Mouse (Mus musculus) bone marrow, adult 2 months (tissue): ENCODE results near the gene Tnfrsf21. TPM values are rescaled to one million over a fixed set of nuclear protein-coding genes. Genes with fewer than 3 reads are reported as not detected.

Experiments
- H3K27ac ChIP-seq: fragments of 200-500 bp; 2 replicates; pipeline ENCODE4 v1.5.1; 2012; ENCODE audit warnings: low read depth, mild to moderate bottlenecking, control low read depth, inconsistent platforms, low read length; ENCODE audit not compliant: control insufficient read depth, poor library complexity, insufficient read depth
- H3K4me1 ChIP-seq: fragments of 200-500 bp; 2 replicates; pipeline ENCODE4 v1.6.1; 2011; ENCODE audit warnings: low read length; ENCODE audit not compliant: control insufficient read depth, insufficient read depth
- H3K4me3 ChIP-seq: fragments of 200-500 bp; replicated peaks from 2 replicates; pipeline ENCODE3; 2011; ENCODE audit warnings: mild to moderate bottlenecking, low read depth, low read length, control low read depth; ENCODE audit not compliant: control insufficient read depth
- CTCF ChIP-seq: fragments of 200-500 bp; IDR thresholded peaks from 2 replicates; pipeline ENCODE4 v1.5.1; 2011; ENCODE audit warnings: low read length, control low read depth; ENCODE audit not compliant: control insufficient read depth, insufficient read depth
- POLR2A ChIP-seq: fragments of 200-500 bp; IDR thresholded peaks from 2 replicates; pipeline ENCODE4 v1.6.1; 2011; ENCODE audit warnings: low read depth, mild to moderate bottlenecking, control low read depth, low read length, borderline replicate concordance; ENCODE audit not compliant: control insufficient read depth
- WGBS: fragments of 180-500 bp; shearing (Covaris S2); methylation state at CpG from one replicate; pipeline ENCODE4 v1.1.7; 2018; 5-methylcytosine and 5-hydroxymethylcytosine counted together
- polyA plus RNA-seq: library from polyadenylated mRNA; stranded (reverse); fragments of >200 nt; gene quantifications from 2 replicates; pipeline ENCODE4 v1.2.4, GENCODE M21; 2011; ENCODE audit warnings: low replicate concordance; ENCODE audit not compliant: missing spikeins, insufficient read depth, insufficient read length

The Tnfrsf21 gene
- polyA plus RNA-seq, 1 experiment = 18.6 TPM

DNA sequence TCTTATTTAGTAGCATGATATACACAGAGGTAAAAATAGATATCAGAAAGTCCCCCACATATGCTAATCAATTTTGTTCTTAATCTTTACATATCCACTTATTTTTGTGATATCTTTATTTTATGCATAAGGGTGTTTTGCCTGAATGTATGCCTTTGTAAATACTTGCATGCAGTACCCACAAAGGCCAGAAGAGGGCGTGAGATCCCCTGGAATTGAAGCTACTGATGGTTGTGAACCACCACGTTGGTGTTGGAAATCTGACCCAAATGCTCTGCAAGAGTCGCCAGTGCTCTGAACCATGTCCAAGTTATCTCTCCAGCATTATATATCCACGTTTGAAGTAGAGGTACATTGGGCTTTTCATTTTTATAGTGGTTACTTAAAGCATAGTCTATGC is 28.7 kb upstream of the Tnfrsf21 start:
- no peaks in the 10 kb centered on the region for H3K4me1 ChIP-seq

DNA sequence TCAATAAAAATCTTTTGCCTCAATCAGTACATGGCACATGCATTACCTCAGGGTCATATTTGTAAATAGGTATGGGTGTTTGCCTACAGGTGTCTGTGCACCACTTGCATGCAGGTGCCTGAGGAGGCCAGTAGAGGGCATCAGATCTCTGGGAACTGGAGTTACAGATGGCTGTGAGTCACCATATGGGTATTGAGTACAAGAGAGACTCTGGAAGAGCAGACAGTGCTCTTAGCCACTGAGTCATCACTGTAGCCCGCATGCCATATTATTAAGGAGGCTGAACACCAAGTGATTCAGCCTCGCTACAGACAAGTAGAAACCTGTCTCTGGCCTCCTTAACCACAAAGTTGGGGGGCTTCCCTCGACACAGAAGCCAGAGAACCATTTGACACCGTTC is 26.4 kb upstream of the Tnfrsf21 start:
- H3K4me1 ChIP-seq = no peaks in the 10 kb centered on the region
- no peak overlapping the region for H3K4me3 ChIP-seq
- H3K27ac ChIP-seq = no peak overlapping the region
- TF ChIP-seq POLR2A (no peak), CTCF (peak; percentile 25; the same call in 1 of the 2 replicates)
- WGBS = 71% methylated on average over 4 of the region's 4 CpGs

More for the DNA sequence above, 28.7 kb upstream of the Tnfrsf21 start:
- TF ChIP-seq CTCF (peak; percentile 38), POLR2A (no peak)
- 27% methylated on average over 4 of the region's 4 CpGs for WGBS
- Histone ChIP-seq H3K4me3 (no peak overlapping the region), H3K27ac (no peak overlapping the region)

DNA sequence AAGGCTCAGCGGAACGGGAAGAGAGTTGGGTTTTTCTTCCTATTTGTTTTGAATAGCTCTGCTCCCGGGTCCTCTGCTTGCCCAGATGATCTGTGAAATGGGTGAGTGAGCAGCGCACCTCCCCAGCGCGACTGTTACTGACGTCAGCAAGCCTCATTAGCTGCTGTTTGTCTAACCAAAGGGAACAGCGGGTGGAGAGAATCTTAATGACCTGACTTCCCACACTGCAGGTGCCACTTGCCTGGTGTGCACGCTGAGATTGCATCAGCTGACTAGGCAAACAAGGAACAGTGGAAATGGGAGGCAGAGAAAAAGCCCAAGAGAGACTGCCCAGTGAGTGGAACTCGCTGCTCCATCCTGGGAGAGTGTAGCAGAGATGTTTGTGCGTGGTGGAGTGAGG is 25.2 kb upstream of the Tnfrsf21 start:
- H3K27ac ChIP-seq = no peak overlapping the region

DNA sequence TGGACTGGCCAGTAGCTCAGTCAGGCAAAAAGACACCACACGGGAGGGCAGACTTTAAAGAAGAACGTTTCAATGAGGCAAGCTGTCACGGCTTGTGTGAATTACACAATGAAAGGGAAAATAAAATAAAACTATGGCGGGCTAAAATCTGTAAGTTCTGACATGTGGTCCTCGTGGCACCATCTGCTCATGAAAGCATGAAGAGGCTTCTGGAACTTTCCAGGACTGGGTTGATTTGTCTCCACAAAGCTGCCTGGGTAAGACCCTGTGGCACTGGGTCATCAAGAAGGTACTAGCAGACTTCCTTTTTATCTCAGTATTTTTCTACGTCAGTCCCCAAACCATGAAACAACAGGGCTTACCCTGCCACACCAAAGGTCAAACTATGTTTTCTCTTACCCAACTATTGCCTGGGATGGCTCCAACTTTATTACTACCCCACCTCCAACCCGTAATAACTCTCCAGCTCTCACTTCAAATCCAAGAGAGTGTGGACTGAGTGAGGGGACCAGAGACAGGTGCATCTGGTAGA is 16.8 kb upstream of the Tnfrsf21 start:
- no peak for TF ChIP-seq POLR2A
- H3K4me1 ChIP-seq = no peaks in the 10 kb centered on the region
- no peak overlapping the region for H3K4me3 ChIP-seq
- no peak overlapping the region for H3K27ac ChIP-seq
- 37% methylated on average over 7 of the region's 7 CpGs for WGBS

More for the DNA sequence above, 25.2 kb upstream of the Tnfrsf21 start:
- TF ChIP-seq POLR2A = no peak
- no peak for TF ChIP-seq CTCF
- no peak overlapping the region for H3K4me3 ChIP-seq
- 56% methylated on average over 11 of the region's 11 CpGs for WGBS
- no peaks in the 10 kb centered on the region for H3K4me1 ChIP-seq

DNA sequence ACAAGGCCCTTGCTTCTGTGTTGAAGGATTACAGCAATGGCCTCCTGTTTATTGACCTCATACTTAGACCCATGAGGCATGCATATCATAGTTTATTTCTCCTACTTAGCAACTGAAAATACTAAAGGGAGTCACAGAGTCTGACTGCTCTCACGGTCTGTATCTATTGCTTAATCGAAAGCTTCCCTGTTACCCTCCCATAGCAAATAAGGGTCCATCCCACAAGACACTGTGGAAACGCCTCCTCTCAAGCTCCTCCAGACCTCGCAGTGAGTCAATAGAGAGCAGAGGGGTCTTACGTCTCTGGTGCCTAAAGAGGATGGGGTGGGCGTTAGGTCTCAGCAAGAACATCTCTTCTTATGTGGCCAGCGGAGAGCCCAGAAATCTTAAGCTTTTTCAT is 15.8 kb upstream of the Tnfrsf21 start:
- Histone ChIP-seq H3K4me1 (no peaks in the 10 kb centered on the region), H3K27ac (no peak overlapping the region), H3K4me3 (no peak overlapping the region)
- WGBS = 66% methylated on average over 7 of the region's 7 CpGs
- TF ChIP-seq POLR2A (no peak), CTCF (no peak)

DNA sequence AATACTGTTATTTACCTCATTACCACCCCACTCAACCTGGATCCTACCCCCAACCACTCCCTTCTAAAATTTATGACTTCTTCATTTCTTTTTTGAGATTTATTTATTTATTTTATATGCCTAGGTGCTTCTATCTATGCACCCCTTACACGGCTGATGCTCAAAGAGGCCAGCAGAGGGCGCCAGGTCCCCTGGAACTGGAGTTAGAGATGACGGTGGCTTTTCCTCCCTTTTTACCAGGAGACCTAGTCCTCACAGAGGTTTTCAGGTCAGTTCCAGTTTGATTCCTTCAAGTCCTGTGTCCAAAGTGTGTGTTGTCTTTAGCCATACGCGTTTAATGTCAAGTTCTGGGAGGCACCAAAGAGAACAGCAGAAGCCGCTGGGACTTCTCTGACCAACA is 3.6 kb upstream of the Tnfrsf21 start:
- H3K4me1 ChIP-seq = no peaks in the 10 kb centered on the region
- no peak overlapping the region for H3K27ac ChIP-seq
- TF ChIP-seq POLR2A = no peak
- TF ChIP-seq CTCF = peak; percentile 82
- H3K4me3 ChIP-seq = no peak overlapping the region
- 18% methylated on average over 6 of the region's 6 CpGs for WGBS

DNA sequence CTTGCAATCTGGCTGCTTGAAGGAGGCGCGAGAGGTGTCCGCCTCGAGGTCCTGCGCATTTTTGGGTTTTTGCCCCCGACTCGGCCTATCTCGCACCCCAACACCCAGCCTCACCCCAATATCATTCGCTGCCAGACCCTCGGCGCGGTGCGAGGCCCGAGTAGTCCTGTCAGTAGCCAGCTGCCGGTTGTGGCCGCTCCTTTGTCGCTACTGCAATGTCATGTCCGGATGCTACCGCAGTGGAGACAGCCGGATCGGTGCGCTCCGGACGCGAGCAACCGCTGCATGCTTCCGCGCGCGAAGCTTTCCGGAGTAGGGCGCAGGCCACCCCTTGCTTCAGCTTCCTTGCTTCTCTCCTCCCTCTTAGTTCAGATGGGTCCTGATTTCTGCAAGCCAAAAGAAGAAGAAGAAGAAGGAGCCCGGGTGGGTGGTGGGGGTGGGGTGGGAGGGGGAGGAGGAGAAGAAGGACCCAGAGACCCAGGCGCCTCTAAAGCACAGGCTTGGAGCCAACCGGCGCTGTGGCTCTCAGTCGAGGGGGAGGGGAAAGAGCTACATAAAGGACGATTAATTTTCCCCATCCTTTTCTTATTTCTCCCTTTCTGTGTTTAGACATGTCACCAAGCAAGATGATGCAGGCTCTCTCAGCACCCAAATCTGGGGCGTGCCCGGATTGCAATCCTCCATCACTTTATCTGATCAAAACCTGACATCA is 1.1 kb downstream of the Tnfrsf21 start:
- Histone ChIP-seq H3K27ac (peak overlapping the region; percentile 95), H3K4me1 (peaks cover 4% of the 10 kb centered on the region; the same call in 1 of the 2 replicates), H3K4me3 (peak overlapping the region; percentile 82)
- TF ChIP-seq POLR2A (peak; percentile 87), CTCF (peak; percentile 11; the same call in 1 of the 2 replicates)
- WGBS = under 1% methylated on average over 39 of the region's 40 CpGs

DNA sequence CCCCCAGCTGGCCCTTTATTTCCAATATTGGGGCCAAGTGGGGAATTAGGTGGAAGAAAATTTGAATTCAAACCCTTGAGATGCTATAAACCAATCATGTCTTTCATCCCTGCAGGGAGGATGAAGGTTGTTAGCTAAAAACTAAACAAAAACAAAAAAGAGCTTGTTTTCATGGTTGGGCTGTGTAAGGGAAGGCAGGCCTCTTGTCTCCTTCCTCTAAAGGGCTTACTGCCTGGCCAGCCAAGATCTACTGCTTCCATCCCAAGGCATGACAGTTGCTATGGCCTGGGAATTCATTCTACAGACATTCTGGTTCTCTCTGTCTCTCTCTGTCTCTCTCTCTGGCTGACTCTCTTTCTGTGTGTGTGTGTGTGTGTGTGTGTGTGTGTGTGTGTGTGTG is 1.7 kb downstream of the Tnfrsf21 start:
- H3K4me1 ChIP-seq = peaks cover 4% of the 10 kb centered on the region; the same call in 1 of the 2 replicates
- TF ChIP-seq POLR2A (no peak), CTCF (no peak)
- peak overlapping the region; percentile 56 for H3K4me3 ChIP-seq
- H3K27ac ChIP-seq = peak overlapping the region; percentile 45; the same call in 1 of the 2 replicates

DNA sequence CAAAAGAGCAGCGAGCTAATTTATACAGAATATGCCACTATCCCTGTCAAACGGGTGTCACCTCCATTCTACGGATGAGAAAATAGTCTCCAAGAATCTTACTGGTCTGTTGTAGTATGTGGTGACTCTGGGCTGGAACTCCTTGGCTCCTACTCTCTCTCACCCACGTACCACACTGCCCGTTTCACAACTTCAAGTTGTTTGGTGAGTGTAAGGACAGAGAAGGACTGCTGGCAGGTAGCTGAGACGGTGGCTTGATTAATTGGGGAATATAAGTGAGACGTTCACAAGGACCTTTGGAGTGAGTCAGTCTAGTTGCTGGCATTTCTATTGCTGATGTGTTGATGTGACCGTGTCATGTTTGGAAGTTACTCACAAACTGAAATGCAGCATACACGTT is 3.3 kb downstream of the Tnfrsf21 start:
- Histone ChIP-seq H3K4me1 (peaks cover 4% of the 10 kb centered on the region; the same call in 1 of the 2 replicates), H3K4me3 (no peak overlapping the region), H3K27ac (no peak overlapping the region)
- no peak for TF ChIP-seq POLR2A
- 68% methylated on average over 9 of the region's 9 CpGs for WGBS
